19 mouse cellular contexts compared by ENCODE assay signal in genomic region chr14:121151837-121152236, GRCm38 (mm10).
DNase-seq lines count a peak whose midpoint lies in the region; ATAC-seq and TF ChIP-seq lines count a peak whose summit lies in the region.
"Had no signal": no experiment of that assay in that cellular context is flagged by ENCODE, and none has a peak within 500 bp of the region (broad histone marks: within the 10 kb centered on the region; RNA-seq: fewer than 3 reads in every experiment).

No protein-coding gene starts in this region.

- H3K27ac ChIP-seq in forebrain, embryonic 13.5 days: peak overlapping the region; percentile 0; the same call in 1 of the 2 replicates
- H3K27ac ChIP-seq in forebrain, embryonic 10.5 days: no peak overlapping the region
- H3K27ac ChIP-seq in forebrain, postnatal 0 days (ENCODE audit: low read depth, low read length): no peak overlapping the region
- no peak overlapping the region for H3K27ac ChIP-seq in midbrain, postnatal 0 days (ENCODE audit: low read depth, low read length)
- H3K27ac ChIP-seq: liver, embryonic 13.5 days; stomach, postnatal 0 days had no signal

- no peak overlapping the region for H3K9ac ChIP-seq in forebrain, embryonic 13.5 days
- no peak overlapping the region for H3K9ac ChIP-seq in forebrain, postnatal 0 days
- no peak overlapping the region for H3K9ac ChIP-seq in midbrain, postnatal 0 days (replicated peaks; ENCODE audit: low read length, poor library complexity, severe bottlenecking)
- H3K9ac ChIP-seq: liver, embryonic 13.5 days; lung, embryonic 15.5 days had no signal

- no peaks in the 10 kb centered on the region for H3K27me3 ChIP-seq in forebrain, embryonic 13.5 days
- H3K27me3 ChIP-seq in forebrain, embryonic 10.5 days (ENCODE audit: poor library complexity, severe bottlenecking): no peaks in the 10 kb centered on the region
- H3K27me3 ChIP-seq in forebrain, postnatal 0 days (ENCODE audit: insufficient read depth, low read length): no peaks in the 10 kb centered on the region
- H3K27me3 ChIP-seq in midbrain, postnatal 0 days (ENCODE audit: insufficient read depth, low read length): no peaks in the 10 kb centered on the region
- H3K27me3 ChIP-seq: liver, embryonic 13.5 days; lung, embryonic 15.5 days; Patski had no signal

- no peak for TF ChIP-seq CTCF in forebrain, postnatal 0 days (IDR thresholded peaks at IDR 0.05; ENCODE audit: low read depth)
- no peak for TF ChIP-seq CTCF in midbrain, postnatal 0 days (IDR thresholded peaks at IDR 0.05)

- H3K4me2 ChIP-seq in forebrain, embryonic 13.5 days: no peak overlapping the region
- no peak overlapping the region for H3K4me2 ChIP-seq in forebrain, postnatal 0 days (ENCODE audit: low read depth)
- no peak overlapping the region for H3K4me2 ChIP-seq in midbrain, postnatal 0 days (ENCODE audit: low read depth, low read length, poor library complexity, severe bottlenecking)
- H3K4me2 ChIP-seq: liver, embryonic 13.5 days; lung, embryonic 15.5 days had no signal

- ATAC-seq in forebrain, embryonic 13.5 days: peak; percentile 25
- ATAC-seq in forebrain, postnatal 0 days: peak; percentile 49; the same call in 1 of the 2 replicates
- no peak for ATAC-seq in midbrain, postnatal 0 days (ENCODE audit: low FRiP score)
- ATAC-seq: CD4-positive, CD25-positive, alpha-beta regulatory T cell, adult 4 months; inflammation-experienced regulatory T-cells, adult 6 months; Patski had no signal

- peaks cover 41% of the 10 kb centered on the region for H3K4me1 ChIP-seq in forebrain, embryonic 13.5 days
- H3K4me1 ChIP-seq in forebrain, embryonic 10.5 days: peaks cover 49% of the 10 kb centered on the region
- H3K4me1 ChIP-seq in forebrain, postnatal 0 days (ENCODE audit: insufficient read depth): peaks cover 28% of the 10 kb centered on the region
- H3K4me1 ChIP-seq in midbrain, postnatal 0 days (ENCODE audit: insufficient read depth, low read length): peaks cover 5% of the 10 kb centered on the region

- no peaks in the 10 kb centered on the region for H3K9me3 ChIP-seq in forebrain, embryonic 13.5 days (replicated peaks)
- H3K9me3 ChIP-seq in forebrain, embryonic 10.5 days: peaks cover 5% of the 10 kb centered on the region; the same call in 1 of the 2 replicates
- no peaks in the 10 kb centered on the region for H3K9me3 ChIP-seq in forebrain, postnatal 0 days (ENCODE audit: low read length)
- no peaks in the 10 kb centered on the region for H3K9me3 ChIP-seq in midbrain, postnatal 0 days (ENCODE audit: low read length)
- H3K9me3 ChIP-seq: heart, embryonic 10.5 days; lung, embryonic 15.5 days had no signal

- no peaks in the 10 kb centered on the region for H3K36me3 ChIP-seq in forebrain, embryonic 13.5 days (ENCODE audit: poor library complexity, severe bottlenecking)
- peaks cover 10% of the 10 kb centered on the region for H3K36me3 ChIP-seq in forebrain, embryonic 10.5 days (replicated peaks)
- no peaks in the 10 kb centered on the region for H3K36me3 ChIP-seq in forebrain, postnatal 0 days (ENCODE audit: insufficient read depth)
- H3K36me3 ChIP-seq in midbrain, postnatal 0 days (ENCODE audit: insufficient read depth, low read length): no peaks in the 10 kb centered on the region
- H3K36me3 ChIP-seq: lung, embryonic 15.5 days had no signal

- 82% methylated on average over 10 of the region's 10 CpGs for WGBS in forebrain, embryonic 13.5 days
- 87% methylated on average over 10 of the region's 10 CpGs for WGBS in forebrain, embryonic 10.5 days
- 58% methylated on average over 10 of the region's 10 CpGs for WGBS in forebrain, postnatal 0 days
- WGBS in midbrain, postnatal 0 days: 81% methylated on average over 10 of the region's 10 CpGs

- no peak overlapping the region for H3K4me3 ChIP-seq in forebrain, embryonic 13.5 days
- H3K4me3 ChIP-seq in forebrain, embryonic 10.5 days: no peak overlapping the region
- no peak overlapping the region for H3K4me3 ChIP-seq in forebrain, postnatal 0 days (ENCODE audit: low read depth, low read length)
- no peak overlapping the region for H3K4me3 ChIP-seq in midbrain, postnatal 0 days (ENCODE audit: low read depth, low read length)
- H3K4me3 ChIP-seq: heart, embryonic 10.5 days; liver, embryonic 13.5 days; lung, embryonic 15.5 days had no signal

- no peak for DNase-seq in forebrain, embryonic 10.5 days (ENCODE audit: extremely low spot score, low spot score)
- peak; percentile 54 for DNase-seq in kidney, adult 9 months
- DNase-seq in kidney, postnatal 4 days: no peak
- peak; percentile 14 for DNase-seq in adipocyte (ENCODE audit: low spot score)
- DNase-seq in forebrain, postnatal 0 days: no peak
- no peak for DNase-seq in thymus, postnatal 14 days
- no peak for DNase-seq in midbrain, postnatal 0 days (ENCODE audit: low spot score)
- DNase-seq: adrenal gland, postnatal 10 days; cerebellum, postnatal 36 days; liver, embryonic 13.5 days; lung, postnatal 4 days; right cerebral cortex, adult 18-20 months had no signal

Comparison
In these comparisons a context has a peak if more than half of its experiments do, and no peak if none do; other contexts are left out.
1. DNase-seq: peak in kidney, adult 9 months (single experiment) and adipocyte (single experiment); none in forebrain, embryonic 10.5 days (single experiment), kidney, postnatal 4 days (0 of 2), forebrain, postnatal 0 days (single experiment), thymus, postnatal 14 days (single experiment) and midbrain, postnatal 0 days (single experiment).